Mouse (Mus musculus): ENCODE measurements around the gene Sppl3. TPM values are rescaled to one million over a fixed set of nuclear protein-coding genes. Genes with fewer than 3 reads are reported as not detected.
"Not testable (repeated sequence)": the region's sequence is repeated elsewhere in the genome, so short reads cannot be mapped to it uniquely, and the experiment has no call there.

The Sppl3 gene
- polyA plus RNA-seq, 1 experiment: 57.0 TPM

GRCm38 (mm10) chr5:115100473-115100872, 89.5 kb downstream of the Sppl3 start:
- 68% methylated on average over 6 of the region's 6 CpGs for WGBS
- Histone ChIP-seq H3K27me3 (replicated peaks; ENCODE audit: control insufficient read depth, insufficient read depth, low read length) (no peaks in the 10 kb centered on the region), H3K36me3 (ENCODE audit: control insufficient read depth, insufficient read depth, low read length) (no peaks in the 10 kb centered on the region), H3K4me3 (ENCODE audit: insufficient read depth, low read depth, low read length) (no peak overlapping the region), H3K27ac (ENCODE audit: insufficient read depth, low read depth, low read length) (no peak overlapping the region), H3K4me1 (ENCODE audit: control insufficient read depth, insufficient read depth, low read length) (no peaks in the 10 kb centered on the region)
- TF ChIP-seq POLR2A (IDR thresholded peaks at IDR 0.05; ENCODE audit: low read depth, low read length) (no peak), CTCF (conservative IDR thresholded peaks at IDR 0.05; ENCODE audit: insufficient read depth, insufficient read length, low read depth, low read length) (no peak)
- DNase-seq: no peak

GRCm38 (mm10) chr5:115102231-115102630, 91.3 kb downstream of the Sppl3 start:
- Histone ChIP-seq H3K4me3 (ENCODE audit: insufficient read depth, low read depth, low read length) (no peak overlapping the region), H3K36me3 (ENCODE audit: control insufficient read depth, insufficient read depth, low read length) (no peaks in the 10 kb centered on the region)
- 87% methylated on average over 2 of the region's 2 CpGs for WGBS

GRCm38 (mm10) chr5:115103253-115103652, 92.3 kb downstream of the Sppl3 start:
- not testable (repeated sequence) for H3K27ac ChIP-seq (ENCODE audit: insufficient read depth, low read depth, low read length); DNase-seq; H3K4me3 ChIP-seq (ENCODE audit: insufficient read depth, low read depth, low read length); H3K4me1 ChIP-seq (ENCODE audit: control insufficient read depth, insufficient read depth, low read length); H3K36me3 ChIP-seq (ENCODE audit: control insufficient read depth, insufficient read depth, low read length); H3K27me3 ChIP-seq (replicated peaks; ENCODE audit: control insufficient read depth, insufficient read depth, low read length)
- WGBS: 97% methylated on average over 23 of the region's 23 CpGs

More at GRCm38 (mm10) chr5:115102231-115102630, 91.3 kb downstream of the Sppl3 start:
- Histone ChIP-seq H3K27me3 (replicated peaks; ENCODE audit: control insufficient read depth, insufficient read depth, low read length) (no peaks in the 10 kb centered on the region), H3K4me1 (ENCODE audit: control insufficient read depth, insufficient read depth, low read length) (no peaks in the 10 kb centered on the region), H3K27ac (ENCODE audit: insufficient read depth, low read depth, low read length) (no peak overlapping the region)
- DNase-seq: no peak
- TF ChIP-seq CTCF (conservative IDR thresholded peaks at IDR 0.05; ENCODE audit: insufficient read depth, insufficient read length, low read depth, low read length): no peak

GRCm38 (mm10) chr5:115111156-115111555, 100.2 kb downstream of the Sppl3 start:
- Histone ChIP-seq H3K36me3 (ENCODE audit: control insufficient read depth, insufficient read depth, low read length) (no peaks in the 10 kb centered on the region), H3K4me3 (ENCODE audit: insufficient read depth, low read depth, low read length) (no peak overlapping the region), H3K27me3 (replicated peaks; ENCODE audit: control insufficient read depth, insufficient read depth, low read length) (no peaks in the 10 kb centered on the region), H3K4me1 (ENCODE audit: control insufficient read depth, insufficient read depth, low read length) (no peaks in the 10 kb centered on the region), H3K27ac (ENCODE audit: insufficient read depth, low read depth, low read length) (no peak overlapping the region)
- TF ChIP-seq POLR2A (IDR thresholded peaks at IDR 0.05; ENCODE audit: low read depth, low read length): no peak
- TF ChIP-seq CTCF (conservative IDR thresholded peaks at IDR 0.05; ENCODE audit: insufficient read depth, insufficient read length, low read depth, low read length): no peak
- WGBS: 83% methylated on average over 8 of the region's 8 CpGs
- no peak for DNase-seq

- 94% methylated on average over 12 of the region's 12 CpGs for WGBS
- no peak for DNase-seq
- Histone ChIP-seq H3K4me3 (ENCODE audit: insufficient read depth, low read depth, low read length) (no peak overlapping the region), H3K4me1 (ENCODE audit: control insufficient read depth, insufficient read depth, low read length) (no peaks in the 10 kb centered on the region), H3K27ac (ENCODE audit: insufficient read depth, low read depth, low read length) (no peak overlapping the region), H3K36me3 (ENCODE audit: control insufficient read depth, insufficient read depth, low read length) (no peaks in the 10 kb centered on the region), H3K27me3 (replicated peaks; ENCODE audit: control insufficient read depth, insufficient read depth, low read length) (no peaks in the 10 kb centered on the region)
- no peak for TF ChIP-seq POLR2A (IDR thresholded peaks at IDR 0.05; ENCODE audit: low read depth, low read length)
- no peak for TF ChIP-seq CTCF (conservative IDR thresholded peaks at IDR 0.05; ENCODE audit: insufficient read depth, insufficient read length, low read depth, low read length)
These were observed 102.3 kb downstream of the Sppl3 start for GRCm38 (mm10) chr5:115113244-115113643.

- no peak for TF ChIP-seq POLR2A (IDR thresholded peaks at IDR 0.05; ENCODE audit: low read depth, low read length)
- TF ChIP-seq CTCF (conservative IDR thresholded peaks at IDR 0.05; ENCODE audit: insufficient read depth, insufficient read length, low read depth, low read length): no peak
- no peak for DNase-seq
- no peaks in the 10 kb centered on the region for H3K36me3 ChIP-seq (ENCODE audit: control insufficient read depth, insufficient read depth, low read length)
These were observed 103.6 kb downstream of the Sppl3 start for GRCm38 (mm10) chr5:115114501-115114900.

GRCm38 (mm10) chr5:115116426-115116825, 105.5 kb downstream of the Sppl3 start:
- Histone ChIP-seq H3K27ac (ENCODE audit: insufficient read depth, low read depth, low read length) (no peak overlapping the region), H3K4me1 (ENCODE audit: control insufficient read depth, insufficient read depth, low read length) (0 out of 2 replicates have a peak, but pooled peaks cover 2% of the 10 kb centered on the region), H3K27me3 (replicated peaks; ENCODE audit: control insufficient read depth, insufficient read depth, low read length) (no peaks in the 10 kb centered on the region), H3K4me3 (ENCODE audit: insufficient read depth, low read depth, low read length) (no peak overlapping the region), H3K36me3 (ENCODE audit: control insufficient read depth, insufficient read depth, low read length) (no peaks in the 10 kb centered on the region)
- TF ChIP-seq CTCF (conservative IDR thresholded peaks at IDR 0.05; ENCODE audit: insufficient read depth, insufficient read length, low read depth, low read length): no peak
- 88% methylated on average over 3 of the region's 3 CpGs for WGBS
- DNase-seq: no peak

More at GRCm38 (mm10) chr5:115114501-115114900, 103.6 kb downstream of the Sppl3 start:
- WGBS: 88% methylated on average over 8 of the region's 8 CpGs
- Histone ChIP-seq H3K27ac (ENCODE audit: insufficient read depth, low read depth, low read length) (no peak overlapping the region), H3K27me3 (replicated peaks; ENCODE audit: control insufficient read depth, insufficient read depth, low read length) (no peaks in the 10 kb centered on the region), H3K4me3 (ENCODE audit: insufficient read depth, low read depth, low read length) (no peak overlapping the region), H3K4me1 (ENCODE audit: control insufficient read depth, insufficient read depth, low read length) (0 out of 2 replicates have a peak, but pooled peaks cover 1% of the 10 kb centered on the region)

- Histone ChIP-seq H3K27me3 (replicated peaks; ENCODE audit: control insufficient read depth, insufficient read depth, low read length) (no peaks in the 10 kb centered on the region), H3K4me3 (ENCODE audit: insufficient read depth, low read depth, low read length) (no peak overlapping the region), H3K4me1 (ENCODE audit: control insufficient read depth, insufficient read depth, low read length) (0 out of 2 replicates have a peak, but pooled peaks cover 2% of the 10 kb centered on the region), H3K27ac (ENCODE audit: insufficient read depth, low read depth, low read length) (no peak overlapping the region), H3K36me3 (ENCODE audit: control insufficient read depth, insufficient read depth, low read length) (no peaks in the 10 kb centered on the region)
- no peak for DNase-seq
- WGBS: 88% methylated on average over 13 of the region's 13 CpGs
- TF ChIP-seq CTCF (conservative IDR thresholded peaks at IDR 0.05; ENCODE audit: insufficient read depth, insufficient read length, low read depth, low read length): no peak
- no peak for TF ChIP-seq POLR2A (IDR thresholded peaks at IDR 0.05; ENCODE audit: low read depth, low read length)
These were observed 106.5 kb downstream of the Sppl3 start for GRCm38 (mm10) chr5:115117467-115117866.
